Mouse (Mus musculus): Measurements from ENCODE around the gene Lmntd1. TPM values are rescaled to one million over a fixed set of nuclear protein-coding genes. Genes with fewer than 3 reads are reported as not detected.

Lmntd1 gene
- total RNA-seq (2021): 1 to 10 TPM; 2.1 to 2.3 TPM

DNA sequence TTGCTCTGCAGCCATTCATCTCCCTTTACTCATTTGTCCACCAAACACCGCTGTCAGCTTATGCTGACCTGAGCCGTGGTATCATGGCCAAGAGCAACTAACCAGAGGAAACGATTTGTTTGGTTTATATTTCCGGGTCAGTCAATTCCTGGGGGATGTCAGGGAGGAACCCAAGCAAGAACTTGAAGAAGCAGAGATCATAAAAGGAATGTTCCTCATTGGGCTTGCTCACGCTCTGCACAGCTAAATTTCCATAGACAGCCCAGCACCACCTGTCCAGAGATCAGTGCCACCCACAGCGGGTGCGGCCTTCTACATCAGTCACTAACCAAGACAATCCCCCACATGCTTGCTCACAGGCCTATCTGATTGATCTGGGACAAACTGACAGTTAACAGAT lies at the start of gene Lmntd1:
Gene Lmntd1, minus strand, starts transcription at position 101 of the 400 bp plus-strand sequence.
- no peak for DNase-seq (ENCODE audit: low spot score)
- intact Hi-C loops (cut with DNase I): no loop called here

- no peak for DNase-seq (ENCODE audit: low spot score)
- intact Hi-C loops (cut with DNase I): no loop called here
These were observed 46.8 kb upstream of the Lmntd1 start for GRCm38 (mm10) chr6:145660943-145661342.

- intact Hi-C loops (cut with DNase I): no loop called here
- no peak for DNase-seq (ENCODE audit: low spot score)
These were observed 45.0 kb upstream of the Lmntd1 start for GRCm38 (mm10) chr6:145659116-145659515.

DNA sequence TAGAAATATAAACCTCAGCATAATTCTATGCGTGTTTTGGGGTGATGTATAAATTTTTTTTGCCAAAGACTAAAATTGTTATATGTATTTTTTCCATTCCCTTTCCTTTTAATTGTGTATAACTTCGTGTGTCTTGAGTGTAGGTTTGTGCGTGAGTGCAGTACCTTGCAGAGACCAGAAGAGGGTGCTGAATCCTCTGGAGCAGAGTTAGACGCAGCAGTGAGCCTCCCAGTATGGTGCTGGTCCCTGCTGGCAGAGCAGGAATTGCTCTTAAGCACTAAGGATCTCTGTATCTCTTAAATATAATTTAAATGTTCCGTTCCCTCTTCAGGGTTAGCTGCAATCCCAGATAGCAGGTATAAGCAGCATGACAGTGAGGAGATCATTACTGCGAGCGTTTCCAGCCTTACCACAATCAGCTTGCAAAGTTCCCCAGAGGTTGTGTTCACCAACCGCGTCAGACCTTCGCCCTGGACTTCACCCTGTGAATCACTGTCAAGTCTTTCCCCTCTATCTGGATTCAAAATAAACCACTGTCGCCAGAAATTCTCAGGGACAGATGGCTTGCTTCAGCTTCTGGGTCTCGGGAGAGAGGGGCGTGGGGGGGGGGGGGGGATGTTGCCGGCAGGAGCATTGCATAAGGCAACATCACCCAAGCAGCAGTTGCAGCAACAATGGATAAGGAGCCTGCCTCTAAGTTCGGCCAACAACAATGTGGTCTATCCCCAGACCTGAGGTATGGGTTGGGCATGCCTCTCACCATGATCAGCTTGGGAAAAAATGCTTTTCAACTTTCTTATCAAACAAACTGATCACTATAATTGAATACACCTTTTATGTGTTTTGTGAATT lies 42.8 kb upstream of the Lmntd1 start:
- intact Hi-C loops (cut with DNase I): no loop called here
- DNase-seq (ENCODE audit: low spot score): no peak

DNA sequence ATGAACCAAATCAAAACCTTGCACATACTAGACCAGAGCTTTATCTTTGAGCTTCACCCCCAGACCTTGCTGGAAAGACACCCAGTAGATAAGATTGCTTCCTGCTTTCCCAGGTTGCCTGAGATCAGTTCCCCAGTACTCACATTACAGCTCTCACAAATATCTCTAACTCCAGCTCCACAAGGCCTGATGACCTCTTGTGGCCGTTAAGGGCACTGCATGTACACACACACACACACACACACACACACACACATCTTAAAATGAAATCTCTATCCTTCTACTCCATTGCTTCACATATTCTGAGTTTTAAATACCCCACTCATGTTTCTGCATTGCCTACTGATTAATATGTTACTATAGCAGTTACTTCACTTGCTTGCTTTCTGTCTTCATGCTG lies 41.6 kb upstream of the Lmntd1 start:
- intact Hi-C loops (cut with DNase I): no loop called here
- no peak for DNase-seq (ENCODE audit: low spot score)

DNA sequence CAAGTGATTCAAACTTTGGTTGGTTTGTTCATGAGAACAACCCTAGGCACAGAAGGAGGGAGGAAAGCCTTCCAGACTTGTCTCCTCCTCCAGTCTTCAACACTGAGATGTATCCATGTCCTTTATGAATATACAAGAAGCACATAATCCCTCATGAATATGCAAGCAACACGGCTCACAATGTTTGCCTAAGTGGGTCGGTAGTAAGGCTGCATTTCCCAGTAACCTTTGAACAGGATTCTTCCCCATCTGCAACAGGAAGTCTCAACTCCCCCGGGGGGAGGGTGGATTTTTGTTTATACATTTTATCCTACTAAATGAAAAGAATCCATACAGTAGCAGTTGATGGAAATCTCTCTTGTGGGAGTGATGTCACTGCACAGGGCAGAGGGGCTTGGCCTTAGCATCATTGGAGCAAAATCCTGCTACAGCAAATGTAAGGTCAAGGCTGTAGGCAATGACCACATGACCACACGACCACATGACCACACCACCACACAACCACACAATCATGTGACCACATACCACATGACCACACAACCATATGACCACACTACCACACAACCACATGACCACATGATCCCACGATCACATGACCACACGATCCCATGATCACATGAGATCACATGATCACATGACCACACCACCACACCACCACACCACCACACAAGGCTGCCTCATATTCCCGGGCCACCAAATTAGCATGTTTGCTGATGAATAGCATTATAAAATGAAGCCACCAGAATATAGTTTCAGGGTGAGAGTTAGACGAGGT lies 40.1 kb upstream of the Lmntd1 start:
- intact Hi-C loops (cut with DNase I): no loop called here
- DNase-seq (ENCODE audit: low spot score): no peak

DNA sequence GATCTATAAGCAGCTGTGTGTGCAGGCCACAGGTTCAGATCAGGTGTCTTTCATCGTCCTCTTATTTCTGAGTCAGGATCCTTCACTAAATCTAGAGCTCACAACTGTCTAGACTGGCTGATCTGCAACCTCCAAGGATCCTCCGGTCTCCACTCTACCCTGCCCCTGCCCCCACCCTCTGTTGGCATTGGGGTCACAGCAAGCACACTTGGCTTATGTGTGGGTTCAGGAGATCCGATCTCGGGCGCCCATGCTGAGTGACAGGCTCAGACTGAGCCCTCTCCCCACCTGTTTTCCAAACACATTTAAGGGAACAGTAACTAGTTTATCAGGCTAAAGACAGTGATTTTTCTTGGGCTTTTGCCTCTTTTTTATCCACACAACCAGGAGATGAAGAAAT lies 39.5 kb upstream of the Lmntd1 start:
- intact Hi-C loops (cut with DNase I): no loop called here
- DNase-seq (ENCODE audit: low spot score): no peak

DNA sequence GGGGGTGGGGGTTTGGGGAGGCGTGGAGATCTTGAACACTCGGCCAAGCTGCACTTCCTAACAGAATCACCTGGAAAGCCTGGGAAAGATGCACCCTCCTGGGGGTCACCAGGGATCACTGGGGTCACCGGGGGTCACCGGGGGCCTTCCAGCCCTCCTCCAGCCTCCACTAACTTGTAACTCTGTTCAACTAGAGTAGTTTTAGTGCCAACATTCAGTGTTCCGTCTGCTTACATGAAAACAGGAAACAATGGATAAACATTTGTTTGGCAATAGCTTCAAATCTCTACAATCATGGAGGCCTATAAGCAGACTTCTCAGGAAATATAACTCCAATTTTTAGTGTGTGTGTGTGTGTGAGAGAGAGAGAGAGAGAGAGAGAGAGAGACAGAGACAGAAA lies 38.9 kb upstream of the Lmntd1 start:
- DNase-seq (ENCODE audit: low spot score): no peak
- intact Hi-C loops (cut with DNase I): no loop called here

DNA sequence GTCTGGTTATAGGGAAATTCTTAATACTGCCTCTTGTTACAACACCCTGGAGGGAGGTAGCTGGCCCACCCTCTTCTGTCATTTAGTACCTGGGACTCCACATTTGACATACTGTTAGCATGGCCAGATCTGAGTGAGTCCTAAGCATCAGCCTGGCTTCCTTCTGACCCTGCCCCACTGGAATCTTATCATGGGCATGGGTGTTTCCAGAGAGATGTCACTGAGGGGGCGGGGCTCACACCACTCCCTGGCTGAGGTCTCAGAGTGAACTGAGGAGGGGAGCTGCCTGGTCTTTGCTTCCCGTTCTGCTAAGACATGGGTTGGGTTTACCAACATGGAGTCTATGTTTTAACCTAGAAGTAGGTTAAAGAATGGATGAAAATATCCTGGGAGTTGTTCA lies 37.9 kb upstream of the Lmntd1 start:
- DNase-seq (ENCODE audit: low spot score): no peak
- intact Hi-C loops (cut with DNase I): no loop called here

DNA sequence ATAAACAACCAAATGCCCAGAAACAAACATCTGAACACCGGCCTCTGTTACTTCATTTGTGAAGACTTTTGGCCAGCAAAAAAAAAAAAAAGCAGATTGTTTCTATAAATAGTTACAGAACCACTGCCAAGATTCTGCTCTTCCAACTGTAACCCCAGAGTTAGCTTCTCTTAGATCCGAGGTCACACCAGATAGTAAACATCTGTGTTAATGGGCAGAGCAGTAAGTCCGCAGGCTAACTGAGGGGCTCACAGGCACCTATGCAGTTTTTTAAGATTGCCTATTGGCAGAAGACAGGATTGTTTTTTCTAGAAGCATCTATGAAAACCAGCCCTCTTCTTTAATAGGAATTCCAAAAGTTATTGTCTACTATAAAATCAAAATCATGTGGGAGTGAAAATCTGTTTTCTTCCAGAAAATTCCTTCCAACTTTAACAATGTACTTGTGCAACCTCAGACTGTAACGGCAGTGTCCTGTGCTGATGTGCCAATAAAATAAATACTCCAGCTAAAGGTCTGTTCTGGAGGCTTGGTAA lies 26.9 kb upstream of the Lmntd1 start:
- DNase-seq (ENCODE audit: low spot score): no peak
- intact Hi-C loops (cut with DNase I): no loop called here

GRCm38 (mm10) chr6:145638248-145638647 lies 24.1 kb upstream of the Lmntd1 start:
- no peak for DNase-seq (ENCODE audit: low spot score)
- intact Hi-C loops (cut with DNase I): no loop called here

DNA sequence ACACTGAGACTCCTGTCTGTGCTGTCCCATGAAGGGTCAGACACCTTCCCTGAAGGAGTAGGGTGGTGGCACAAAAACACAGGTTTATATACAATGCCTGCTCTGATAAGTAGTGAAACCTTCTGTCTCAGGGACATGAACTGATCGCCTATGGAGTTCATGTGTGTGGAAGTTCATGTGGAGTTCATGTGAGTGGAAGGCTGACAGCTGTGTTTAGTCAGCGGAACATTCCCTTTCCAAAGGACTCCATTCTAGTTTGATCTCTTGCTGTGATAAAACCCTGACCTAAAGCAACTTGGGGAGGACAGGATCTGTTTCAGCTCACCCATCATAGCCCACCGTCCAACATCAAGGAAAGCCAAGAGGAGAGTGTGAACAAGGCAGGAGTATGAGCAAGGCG lies 22.6 kb upstream of the Lmntd1 start:
- intact Hi-C loops (cut with DNase I): no loop called here
- no peak for DNase-seq (ENCODE audit: low spot score)

GRCm38 (mm10) chr6:145634454-145634853 lies 20.3 kb upstream of the Lmntd1 start:
- no peak for DNase-seq (ENCODE audit: low spot score)
- intact Hi-C loops (cut with DNase I): no loop called here

- DNase-seq (ENCODE audit: low spot score): no peak
- intact Hi-C loops (cut with DNase I): no loop called here
These were observed 16.1 kb upstream of the Lmntd1 start for GRCm38 (mm10) chr6:145630269-145630668.

DNA sequence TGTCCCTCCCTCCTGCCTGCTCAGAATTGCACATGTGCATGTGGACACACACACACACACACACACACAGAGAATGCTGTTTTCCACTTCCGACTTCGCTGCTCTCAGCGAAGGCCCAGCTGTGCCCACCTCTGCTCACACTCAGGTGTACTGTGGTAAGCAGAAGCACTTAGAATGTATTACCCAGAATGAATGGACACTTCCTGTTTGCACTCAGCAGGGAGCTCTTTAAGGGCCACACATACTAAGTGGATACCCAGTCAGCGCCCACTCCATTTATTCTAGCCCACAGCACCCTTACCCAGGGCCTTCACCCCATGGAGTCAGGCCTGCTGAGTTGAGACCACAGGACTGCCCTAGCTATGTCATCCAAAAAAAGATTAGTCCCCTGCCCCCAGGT lies 9.0 kb upstream of the Lmntd1 start:
- intact Hi-C loops (cut with DNase I): no loop called here

GRCm38 (mm10) chr6:145616402-145617229 lies 2.5 kb upstream of the Lmntd1 start:
- intact Hi-C loops (cut with DNase I): no loop called here
- no peak for DNase-seq (ENCODE audit: low spot score)

More for the DNA sequence above, 9.0 kb upstream of the Lmntd1 start:
- DNase-seq (ENCODE audit: low spot score): no peak

DNA sequence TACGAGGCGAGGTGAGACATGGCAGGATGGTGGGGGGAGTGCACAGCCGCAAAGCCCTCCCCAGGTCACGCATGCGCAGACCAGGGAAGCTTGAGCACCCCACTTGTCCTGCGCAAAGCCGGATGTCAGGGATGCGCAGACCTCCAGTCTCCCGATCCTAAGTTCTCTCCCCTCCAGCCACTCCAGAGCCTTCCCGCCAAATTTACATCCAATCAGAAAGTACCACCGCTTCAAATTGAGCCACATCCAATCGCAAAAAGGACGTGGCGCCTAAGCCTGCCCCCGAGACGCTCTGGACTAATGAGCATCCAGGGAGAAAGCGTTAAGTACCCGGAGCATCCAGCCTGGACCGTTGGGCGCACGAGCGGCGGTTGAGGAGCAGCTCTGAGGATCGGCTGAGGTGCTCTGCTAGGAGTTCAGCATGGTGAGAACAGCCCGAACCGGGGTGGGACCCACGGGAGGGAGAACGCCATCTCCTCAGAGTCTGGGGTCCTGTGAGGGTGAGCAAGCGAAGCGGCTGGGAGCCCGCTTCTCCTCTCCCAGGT lies 1.6 kb upstream of the Lmntd1 start, which contains the start of gene Tuba3b:
Gene Tuba3b, plus strand, starts transcription at position 92 of the 545 bp plus-strand sequence.
- no peak for DNase-seq (ENCODE audit: low spot score)
- intact Hi-C loops (cut with DNase I): no loop called here

DNA sequence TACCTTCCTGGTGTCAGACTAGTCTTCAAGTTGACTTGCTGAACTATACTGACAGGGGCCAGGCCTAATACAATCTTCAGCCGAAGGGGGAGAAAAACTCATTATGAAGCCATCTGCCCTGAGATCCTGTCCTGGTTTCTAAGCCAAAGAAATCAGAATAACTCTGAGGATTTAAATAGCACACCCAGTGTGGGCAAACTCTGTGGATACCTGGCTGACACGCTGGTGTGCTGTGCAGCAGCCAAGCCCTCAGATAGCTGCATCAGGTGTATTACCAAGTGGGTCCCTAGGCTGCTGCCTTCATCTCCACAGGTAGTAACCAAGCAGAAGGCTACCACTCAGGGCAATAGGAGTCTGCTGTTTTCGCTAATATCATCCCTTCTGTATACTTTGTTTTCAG lies 1.5 kb downstream of the Lmntd1 start:
- intact Hi-C loops (cut with DNase I): no loop called here

DNA sequence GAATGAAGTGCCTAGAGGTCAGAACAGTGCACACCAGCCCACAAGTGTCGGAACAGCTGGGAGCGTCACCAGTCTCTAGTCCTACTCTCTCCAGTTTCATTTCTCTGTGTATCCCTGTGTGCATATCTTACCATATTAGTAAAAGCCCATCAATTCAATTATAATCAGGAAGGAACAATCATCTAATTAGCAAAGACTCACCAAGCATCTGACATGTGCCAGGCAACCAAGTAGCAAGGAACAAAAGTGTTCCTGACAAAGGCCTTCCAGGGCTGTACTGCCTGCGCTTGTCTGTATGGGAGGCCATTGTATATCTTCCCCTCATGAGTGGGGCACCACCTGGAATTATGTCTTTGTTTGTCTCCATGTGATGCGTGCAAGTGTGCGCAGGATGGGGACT lies 3.2 kb downstream of the Lmntd1 start:
- DNase-seq (ENCODE audit: low spot score): no peak
- intact Hi-C loops (cut with DNase I): no loop called here

More for the DNA sequence above, 1.5 kb downstream of the Lmntd1 start:
- no peak for DNase-seq (ENCODE audit: low spot score)

DNA sequence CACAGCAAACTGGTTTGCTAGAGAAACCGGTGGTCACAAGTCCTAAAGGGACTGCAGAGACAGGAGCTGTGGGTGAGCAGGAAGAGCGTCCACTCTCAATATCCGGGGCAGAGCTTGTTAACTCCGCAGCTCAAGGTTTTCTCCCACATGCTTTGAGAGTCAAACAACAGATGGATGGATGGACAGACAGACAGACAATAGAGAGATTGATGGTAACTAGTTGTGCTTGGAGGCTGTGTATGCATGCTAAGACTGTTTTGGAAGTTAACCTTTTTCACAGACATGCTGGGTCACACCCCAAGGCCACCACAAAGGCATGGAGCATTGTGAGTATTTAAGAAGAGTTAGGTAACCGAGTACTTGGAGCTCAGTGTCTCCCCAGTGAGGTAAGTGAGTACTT lies 5.4 kb downstream of the Lmntd1 start:
- no peak for DNase-seq (ENCODE audit: low spot score)
- intact Hi-C loops (cut with DNase I): no loop called here
